Comparison of ENCODE assay signal across 8 mouse cellular contexts in genomic region chr5:140702618-140703175, GRCm38 (mm10). TPM values are rescaled to one million over a fixed set of nuclear protein-coding genes. Genes with fewer than 3 reads are reported as not detected.
DNase-seq lines count a peak whose midpoint lies in the region; ATAC-seq and TF ChIP-seq lines count a peak whose summit lies in the region.

No protein-coding gene starts in this region.

- TF ChIP-seq CTCF in CH12.LX (conservative IDR thresholded peaks at IDR 0.05 in 1 of 2, IDR thresholded peaks at IDR 0.05 in 1 of 2; ENCODE audit: low read depth in 2 of 2, low read length in 2 of 2), result no peak

- H3K9ac ChIP-seq in CH12.LX (ENCODE audit: insufficient read depth, low read depth), result peak overlapping the region; percentile 74
- peak overlapping the region; percentile 83 for H3K9ac ChIP-seq in forebrain, embryonic 11.5 days (ENCODE audit: low read length)
- H3K9ac ChIP-seq in kidney, embryonic 14.5 days (ENCODE audit: low read depth, low read length), result peak overlapping the region; percentile 69
- H3K9ac ChIP-seq in neural tube, embryonic 11.5 days (ENCODE audit: low read length), result peak overlapping the region; percentile 83; the same call in 1 of the 2 replicates

- TF ChIP-seq RAD21 in CH12.LX (IDR thresholded peaks at IDR 0.05; ENCODE audit: low read depth, low read length), result no peak

- no peak for TF ChIP-seq EP300 in CH12.LX (IDR thresholded peaks at IDR 0.05; ENCODE audit: low read length)

- dilution Hi-C loops in CH12.LX (cut with MboI; ENCODE audit: extremely low pct_ligation_motif_present, extremely low pct_unique_long_range_greater_than_20kb, low sequenced_read_pairs), result no loop called here

- no peaks in the 10 kb centered on the region for H3K9me3 ChIP-seq in CH12.LX (replicated peaks; ENCODE audit: low read length)
- H3K9me3 ChIP-seq in forebrain, embryonic 11.5 days (ENCODE audit: control insufficient read depth, low read length), result no peaks in the 10 kb centered on the region
- no peaks in the 10 kb centered on the region for H3K9me3 ChIP-seq in kidney, embryonic 14.5 days (ENCODE audit: control insufficient read depth, low read length)
- H3K9me3 ChIP-seq in neural tube, embryonic 11.5 days (ENCODE audit: control insufficient read depth, low read length), result no peaks in the 10 kb centered on the region

- in situ Hi-C loops in CH12.LX (cut with MboI; ENCODE audit: low pct_ligation_motif_present, low pct_unique_long_range_greater_than_20kb, low sequenced_read_pairs), result no loop called here

- H3K27me3 ChIP-seq in CH12.LX (replicated peaks), result no peaks in the 10 kb centered on the region
- H3K27me3 ChIP-seq in forebrain, embryonic 11.5 days (ENCODE audit: control insufficient read depth, insufficient read depth, low read length), result no peaks in the 10 kb centered on the region
- H3K27me3 ChIP-seq in kidney, embryonic 14.5 days (ENCODE audit: control insufficient read depth, insufficient read depth, low read length), result no peaks in the 10 kb centered on the region
- H3K27me3 ChIP-seq in neural tube, embryonic 11.5 days (ENCODE audit: control insufficient read depth, insufficient read depth, low read length), result no peaks in the 10 kb centered on the region

- peaks cover 0 to 25% of the 10 kb centered on the region in 2 experiments for H3K36me3 ChIP-seq in CH12.LX (replicated peaks in 1 of 2; ENCODE audit: control insufficient read depth in 1 of 2, insufficient read depth in 1 of 2, low read length in 1 of 2)
- H3K36me3 ChIP-seq in forebrain, embryonic 11.5 days (ENCODE audit: control insufficient read depth, insufficient read depth, low read length), result no peaks in the 10 kb centered on the region; the same call in 1 of the 2 replicates
- H3K36me3 ChIP-seq in kidney, embryonic 14.5 days (ENCODE audit: control insufficient read depth, insufficient read depth, low read length), result peaks cover 13% of the 10 kb centered on the region
- H3K36me3 ChIP-seq in neural tube, embryonic 11.5 days (ENCODE audit: control insufficient read depth, insufficient read depth, low read length), result peaks cover 3% of the 10 kb centered on the region; the same call in 1 of the 2 replicates

- no peaks in the 10 kb centered on the region for H3K79me2 ChIP-seq in CH12.LX (replicated peaks; ENCODE audit: control insufficient read depth, extremely low read depth, insufficient read depth, poor library complexity, severe bottlenecking)

- H3K4me2 ChIP-seq in CH12.LX (ENCODE audit: insufficient read depth, low read depth, poor library complexity, severe bottlenecking), result peak overlapping the region; percentile 56
- H3K4me2 ChIP-seq in forebrain, embryonic 11.5 days (ENCODE audit: low read depth, low read length, severe bottlenecking), result peak overlapping the region; percentile 90
- peak overlapping the region; percentile 85 for H3K4me2 ChIP-seq in kidney, embryonic 14.5 days (replicated peaks; ENCODE audit: low read depth, low read length)
- H3K4me2 ChIP-seq in neural tube, embryonic 11.5 days (ENCODE audit: low read depth), result peak overlapping the region; percentile 92

- peak; percentile 24 for DNase-seq in cerebellum, adult 11 months
- DNase-seq in CH12.LX (ENCODE audit: extremely low read depth), result no peak
- DNase-seq in forebrain, embryonic 11.5 days (ENCODE audit: low spot score), result no peak
- peak; percentile 24 for DNase-seq in neural tube, embryonic 11.5 days (ENCODE audit: low spot score)
- no peak for DNase-seq in urinary bladder, postnatal 10 days (ENCODE audit: low spot score)
- DNase-seq in natural killer cell, adult 2 months (ENCODE audit: low spot score in 2 of 2), result no peak

- no peak for ATAC-seq in cerebellum, adult (ENCODE audit: insufficient number of reproducible peaks, low FRiP score, low TSS enrichment)
- no peak for ATAC-seq in forebrain, embryonic 11.5 days (replicated peaks; ENCODE audit: low FRiP score)
- no peak for ATAC-seq in kidney, embryonic 14.5 days (ENCODE audit: low FRiP score, low TSS enrichment)
- ATAC-seq in neural tube, embryonic 11.5 days (ENCODE audit: insufficient read depth, low FRiP score, low TSS enrichment), result no peak

- no peak for TF ChIP-seq POLR2A in CH12.LX (IDR thresholded peaks at IDR 0.05; ENCODE audit: low read depth, low read length)

- H3K4me3 ChIP-seq in CH12.LX (replicated peaks in 1 of 3; ENCODE audit: low read depth in 2 of 3, low read length in 2 of 3, poor library complexity in 1 of 3), result peak overlapping the region; percentile 15 to 83 (median 70)
- peak overlapping the region; percentile 83 for H3K4me3 ChIP-seq in forebrain, embryonic 11.5 days (ENCODE audit: low read depth, low read length)
- peak overlapping the region; percentile 89 for H3K4me3 ChIP-seq in kidney, embryonic 14.5 days (ENCODE audit: low read length)
- peak overlapping the region; percentile 87 for H3K4me3 ChIP-seq in neural tube, embryonic 11.5 days (ENCODE audit: low read depth, low read length)

- peaks cover 11 to 49% of the 10 kb centered on the region in 2 experiments for H3K4me1 ChIP-seq in CH12.LX (ENCODE audit: control insufficient read depth in 1 of 2, insufficient read depth in 2 of 2)
- peaks cover 13% of the 10 kb centered on the region for H3K4me1 ChIP-seq in forebrain, embryonic 11.5 days (replicated peaks; ENCODE audit: control insufficient read depth, insufficient read depth, low read length)
- peaks cover 18% of the 10 kb centered on the region for H3K4me1 ChIP-seq in kidney, embryonic 14.5 days (ENCODE audit: control insufficient read depth, insufficient read depth, low read length)
- H3K4me1 ChIP-seq in neural tube, embryonic 11.5 days (ENCODE audit: control insufficient read depth, insufficient read depth, low read length), result peaks cover 8% of the 10 kb centered on the region

- WGBS in forebrain, embryonic 11.5 days, result 64% methylated on average over 19 of the region's 19 CpGs
- WGBS in kidney, embryonic 14.5 days, result 69% methylated on average over 19 of the region's 19 CpGs
- 66% methylated on average over 19 of the region's 19 CpGs for WGBS in neural tube, embryonic 11.5 days

- H3K27ac ChIP-seq in CH12.LX (ENCODE audit: insufficient read depth, low read depth), result no peak overlapping the region
- peak overlapping the region; percentile 0; the same call in 1 of the 2 replicates for H3K27ac ChIP-seq in forebrain, embryonic 11.5 days (ENCODE audit: low read depth, low read length)
- peak overlapping the region; percentile 89 for H3K27ac ChIP-seq in kidney, embryonic 14.5 days (ENCODE audit: low read depth, low read length)
- no peak overlapping the region for H3K27ac ChIP-seq in neural tube, embryonic 11.5 days (ENCODE audit: low read depth, low read length)

TF ChIP-seq in CH12.LX, 34 proteins besides CTCF, POLR2A, EP300 and RAD21:
- TF ChIP-seq MAFK (IDR thresholded peaks at IDR 0.05; ENCODE audit: insufficient replicate concordance, low read length), result no peak
- no peak for TF ChIP-seq MAX (IDR thresholded peaks at IDR 0.05; ENCODE audit: low read length)
- TF ChIP-seq HCFC1 (IDR thresholded peaks at IDR 0.05; ENCODE audit: low read depth, low read length), result no peak
- TF ChIP-seq E2F4 (IDR thresholded peaks at IDR 0.05; ENCODE audit: insufficient replicate concordance, low read depth, low read length), result no peak
- no peak for TF ChIP-seq ZMIZ1 (IDR thresholded peaks at IDR 0.05; ENCODE audit: low read depth, low read length)
- no peak for TF ChIP-seq KAT2A (IDR thresholded peaks at IDR 0.05; ENCODE audit: insufficient replicate concordance, low read length)
- no peak for TF ChIP-seq MAZ (IDR thresholded peaks at IDR 0.05; ENCODE audit: low read depth, low read length)
- no peak for TF ChIP-seq ETS1 (conservative IDR thresholded peaks at IDR 0.05; ENCODE audit: low read depth, low read length)

RNA-seq across cellular contexts. Expression of gene Iqce, which starts 0.5 kb away (rescaled TPM):
- total RNA-seq in CH12.LX (2012; rRNA removed) (5.3 and 6.3 TPM in 2 replicates), CH12.LX (2014; rRNA removed) (2.2 and 2.9 TPM in 2 replicates)
- 8.5 and 11.2 TPM in 2 replicates for polyA plus RNA-seq in CH12.LX (2012; ENCODE audit: insufficient read length, low read depth)
- 28.6 and 31.0 TPM in 2 replicates for polyA plus RNA-seq in forebrain, embryonic 11.5 days (2014; fragmentation: Nextera tagmentation; extraction: Ambion mirVana)
- polyA plus RNA-seq in kidney, embryonic 14.5 days (2014; fragmentation: Nextera tagmentation; extraction: Ambion mirVana), result 19.4 and 26.8 TPM in 2 replicates
- polyA plus RNA-seq in neural tube, embryonic 11.5 days (2014; fragmentation: Nextera tagmentation; extraction: Ambion mirVana), result 18.3 and 18.4 TPM in 2 replicates

RNA-seq across cellular contexts. Expression of gene Brat1, which starts 2.1 kb away (rescaled TPM):
- total RNA-seq in CH12.LX (2012; rRNA removed), result 14.5 and 15.0 TPM in 2 replicates
- 9.0 and 9.8 TPM in 2 replicates for total RNA-seq in CH12.LX (2014; rRNA removed)
- polyA plus RNA-seq in CH12.LX (2012; ENCODE audit: insufficient read length, low read depth), result 10.0 and 10.9 TPM in 2 replicates
- polyA plus RNA-seq in forebrain, embryonic 11.5 days (2014; fragmentation: Nextera tagmentation; extraction: Ambion mirVana), result 17.0 and 17.1 TPM in 2 replicates
- 12.0 and 14.6 TPM in 2 replicates for polyA plus RNA-seq in kidney, embryonic 14.5 days (2014; fragmentation: Nextera tagmentation; extraction: Ambion mirVana)
- 15.1 and 15.9 TPM in 2 replicates for polyA plus RNA-seq in neural tube, embryonic 11.5 days (2014; fragmentation: Nextera tagmentation; extraction: Ambion mirVana)

RNA-seq across cellular contexts. Expression of gene Amz1, which starts 21.2 kb away (rescaled TPM):
- total RNA-seq in CH12.LX (2012; rRNA removed), result 7.0 and 8.3 TPM in 2 replicates
- total RNA-seq in CH12.LX (2014; rRNA removed), result 7.3 and 7.5 TPM in 2 replicates
- polyA plus RNA-seq in CH12.LX (2012; ENCODE audit: insufficient read length, low read depth), result 11.2 and 12.4 TPM in 2 replicates
- 0.93 and 0.96 TPM in 2 replicates for polyA plus RNA-seq in forebrain, embryonic 11.5 days (2014; fragmentation: Nextera tagmentation; extraction: Ambion mirVana)
- polyA plus RNA-seq in kidney, embryonic 14.5 days (2014; fragmentation: Nextera tagmentation; extraction: Ambion mirVana), result 1.1 and 1.5 TPM in 2 replicates
- 0.38 and 0.69 TPM in 2 replicates for polyA plus RNA-seq in neural tube, embryonic 11.5 days (2014; fragmentation: Nextera tagmentation; extraction: Ambion mirVana)

RNA-seq across cellular contexts. Expression of gene Ttyh3, which starts 53.9 kb away (rescaled TPM):
- total RNA-seq in CH12.LX (2012; rRNA removed) (1.4 TPM in 2 replicates), CH12.LX (2014; rRNA removed) (0.22 and 0.31 TPM in 2 replicates)
- 5.0 and 6.3 TPM in 2 replicates for polyA plus RNA-seq in CH12.LX (2012; ENCODE audit: insufficient read length, low read depth)
- polyA plus RNA-seq in forebrain, embryonic 11.5 days (2014; fragmentation: Nextera tagmentation; extraction: Ambion mirVana), result 83.3 and 91.5 TPM in 2 replicates
- polyA plus RNA-seq in kidney, embryonic 14.5 days (2014; fragmentation: Nextera tagmentation; extraction: Ambion mirVana), result 40.0 and 48.5 TPM in 2 replicates
- polyA plus RNA-seq in neural tube, embryonic 11.5 days (2014; fragmentation: Nextera tagmentation; extraction: Ambion mirVana), result 61.0 and 65.0 TPM in 2 replicates

Comparison
In these comparisons a context has a peak if more than half of its experiments do, and no peak if none do; other contexts are left out.
1. DNase-seq: peak in cerebellum, adult 11 months (single experiment) and neural tube, embryonic 11.5 days (single experiment); none in CH12.LX (single experiment), forebrain, embryonic 11.5 days (single experiment), urinary bladder, postnatal 10 days (single experiment) and natural killer cell, adult 2 months (0 of 2).
2. H3K27ac ChIP-seq: peak in forebrain, embryonic 11.5 days (single experiment) and kidney, embryonic 14.5 days (single experiment); none in CH12.LX (single experiment) and neural tube, embryonic 11.5 days (single experiment).
3. Peak in every context shown above with its lines, with median percentiles within 50 percentile points of each other: H3K4me2 ChIP-seq, H3K4me3 ChIP-seq and H3K9ac ChIP-seq.